Comparison of ENCODE assay signal across 18 mouse cellular contexts in genomic region chr16:14800209-14800608, GRCm38 (mm10).
A peak's percentile ranks its signal among the peaks of the same experiment; 100 is the strongest.
DNase-seq lines count a peak whose midpoint lies in the region; ATAC-seq and TF ChIP-seq lines count a peak whose summit lies in the region.
"Had no signal": no experiment of that assay in that cellular context is flagged by ENCODE, and none has a peak within 500 bp of the region (broad histone marks: within the 10 kb centered on the region; RNA-seq: fewer than 3 reads in every experiment).

No protein-coding gene starts in this region.

- peaks cover 4% of the 10 kb centered on the region; the same call in 1 of the 2 replicates for H3K4me1 ChIP-seq in E14TG2a.4 (replicated peaks; ENCODE audit: low read depth, low read length)
- H3K4me1 ChIP-seq in embryonic facial prominence, embryonic 15.5 days = no peaks in the 10 kb centered on the region
- H3K4me1 ChIP-seq in stomach, embryonic 16.5 days (ENCODE audit: control insufficient read depth, insufficient read depth, low read length) = no peaks in the 10 kb centered on the region
- H3K4me1 ChIP-seq in liver, postnatal 0 days (ENCODE audit: insufficient read depth) = no peaks in the 10 kb centered on the region
- H3K4me1 ChIP-seq: hindbrain, embryonic 15.5 days had no signal

- peak overlapping the region; percentile 54 for H3K4me3 ChIP-seq in E14TG2a.4 (replicated peaks; ENCODE audit: low read length)
- H3K4me3 ChIP-seq in embryonic facial prominence, embryonic 15.5 days (replicated peaks) = no peak overlapping the region
- H3K4me3 ChIP-seq in stomach, embryonic 16.5 days (replicated peaks; ENCODE audit: low read length) = no peak overlapping the region
- H3K4me3 ChIP-seq in liver, postnatal 0 days (ENCODE audit: low read depth, low read length) = no peak overlapping the region
- H3K4me3 ChIP-seq: erythroblast, embryonic 14.5 days; hindbrain, embryonic 15.5 days had no signal

- DNase-seq in ZHBTc4 (ENCODE audit: low read depth, low spot score) = peak; percentile 50
- DNase-seq in liver, postnatal 0 days = no peak
- DNase-seq in cerebellum, postnatal 4 days (ENCODE audit: low spot score in 2 of 2) = no peak
- DNase-seq: cerebellum, adult 9-11 months; gastrocnemius, postnatal 36 days; kidney, adult 8-10 months; lung, postnatal 36 days; midbrain, embryonic 14.5 days; right cerebral cortex, postnatal 25 days; thymus, postnatal 14 days had no signal

- no peak for TF ChIP-seq CTCF in E14TG2a.4 (conservative IDR thresholded peaks at IDR 0.05; ENCODE audit: low read length)
- TF ChIP-seq CTCF in liver, postnatal 0 days (IDR thresholded peaks at IDR 0.05; ENCODE audit: low read depth) = no peak

- no peaks in the 10 kb centered on the region for H3K36me3 ChIP-seq in E14TG2a.4 (ENCODE audit: insufficient read depth, low read length)
- H3K36me3 ChIP-seq in embryonic facial prominence, embryonic 15.5 days = no peaks in the 10 kb centered on the region
- no peaks in the 10 kb centered on the region for H3K36me3 ChIP-seq in stomach, embryonic 16.5 days (ENCODE audit: control insufficient read depth, insufficient read depth, low read length)
- H3K36me3 ChIP-seq in liver, postnatal 0 days (replicated peaks; ENCODE audit: insufficient read depth, low read length) = no peaks in the 10 kb centered on the region
- H3K36me3 ChIP-seq: hindbrain, embryonic 15.5 days had no signal

- peak overlapping the region; percentile 28; the same call in 1 of the 2 replicates for H3K27ac ChIP-seq in embryonic facial prominence, embryonic 15.5 days (replicated peaks)
- H3K27ac ChIP-seq in stomach, embryonic 16.5 days (ENCODE audit: low read length) = peak overlapping the region; percentile 4; the same call in 1 of the 2 replicates
- H3K27ac ChIP-seq in liver, postnatal 0 days (ENCODE audit: low read depth) = no peak overlapping the region
- H3K27ac ChIP-seq: hindbrain, embryonic 15.5 days had no signal

- no peaks in the 10 kb centered on the region for H3K9me3 ChIP-seq in E14TG2a.4 (ENCODE audit: low read length)
- H3K9me3 ChIP-seq in embryonic facial prominence, embryonic 15.5 days (replicated peaks) = no peaks in the 10 kb centered on the region
- no peaks in the 10 kb centered on the region for H3K9me3 ChIP-seq in stomach, embryonic 16.5 days (replicated peaks; ENCODE audit: control insufficient read depth, low read length)
- no peaks in the 10 kb centered on the region for H3K9me3 ChIP-seq in liver, postnatal 0 days (ENCODE audit: low read length)
- H3K9me3 ChIP-seq: hindbrain, embryonic 15.5 days had no signal

- no peak for TF ChIP-seq EP300 in liver, postnatal 0 days (IDR thresholded peaks at IDR 0.05; ENCODE audit: low read depth)

- H3K4me2 ChIP-seq in embryonic facial prominence, embryonic 15.5 days (replicated peaks) = no peak overlapping the region
- no peak overlapping the region for H3K4me2 ChIP-seq in stomach, embryonic 16.5 days (ENCODE audit: low read depth, low read length)
- no peak overlapping the region for H3K4me2 ChIP-seq in liver, postnatal 0 days (ENCODE audit: low read depth, low read length)
- H3K4me2 ChIP-seq: hindbrain, embryonic 15.5 days; liver, embryonic 11.5 days had no signal

- WGBS in embryonic facial prominence, embryonic 15.5 days = 33% methylated on average over 13 of the region's 13 CpGs
- WGBS in stomach, embryonic 16.5 days = 35% methylated on average over 13 of the region's 13 CpGs
- WGBS in liver, postnatal 0 days (ENCODE audit: insufficient replicate concordance) = 57% methylated on average over 13 of the region's 13 CpGs

- no peaks in the 10 kb centered on the region for H3K27me3 ChIP-seq in E14TG2a.4 (ENCODE audit: insufficient read depth, low read length)
- H3K27me3 ChIP-seq in embryonic facial prominence, embryonic 15.5 days = no peaks in the 10 kb centered on the region
- H3K27me3 ChIP-seq in stomach, embryonic 16.5 days (ENCODE audit: control insufficient read depth, insufficient read depth, low read length) = no peaks in the 10 kb centered on the region
- no peaks in the 10 kb centered on the region for H3K27me3 ChIP-seq in liver, postnatal 0 days (ENCODE audit: insufficient read depth, low read length)
- H3K27me3 ChIP-seq: hindbrain, embryonic 15.5 days had no signal

- peak; percentile 60; the same call in 1 of the 2 replicates for ATAC-seq in embryonic facial prominence, embryonic 15.5 days (ENCODE audit: insufficient number of reproducible peaks, low FRiP score, low TSS enrichment, low read depth)
- peak; percentile 50; the same call in 1 of the 2 replicates for ATAC-seq in stomach, embryonic 16.5 days (ENCODE audit: insufficient read depth, low FRiP score)
- ATAC-seq in cerebellum, adult (ENCODE audit: insufficient number of reproducible peaks, low FRiP score, low TSS enrichment) = no peak
- no peak for ATAC-seq in liver, postnatal 0 days
- ATAC-seq: CD4-positive, CD25-positive, alpha-beta regulatory T cell, adult 4 months had no signal

- no peak overlapping the region for H3K9ac ChIP-seq in embryonic facial prominence, embryonic 15.5 days
- H3K9ac ChIP-seq in stomach, embryonic 16.5 days (ENCODE audit: low read length) = no peak overlapping the region
- no peak overlapping the region for H3K9ac ChIP-seq in liver, postnatal 0 days (replicated peaks)
- H3K9ac ChIP-seq: hindbrain, embryonic 15.5 days had no signal

Comparison
In these comparisons a context has a peak if more than half of its experiments do, and no peak if none do; other contexts are left out.
1. ATAC-seq: peak in embryonic facial prominence, embryonic 15.5 days (single experiment) and stomach, embryonic 16.5 days (single experiment); none in cerebellum, adult (single experiment) and liver, postnatal 0 days (single experiment).